In the genomic region with DNA sequence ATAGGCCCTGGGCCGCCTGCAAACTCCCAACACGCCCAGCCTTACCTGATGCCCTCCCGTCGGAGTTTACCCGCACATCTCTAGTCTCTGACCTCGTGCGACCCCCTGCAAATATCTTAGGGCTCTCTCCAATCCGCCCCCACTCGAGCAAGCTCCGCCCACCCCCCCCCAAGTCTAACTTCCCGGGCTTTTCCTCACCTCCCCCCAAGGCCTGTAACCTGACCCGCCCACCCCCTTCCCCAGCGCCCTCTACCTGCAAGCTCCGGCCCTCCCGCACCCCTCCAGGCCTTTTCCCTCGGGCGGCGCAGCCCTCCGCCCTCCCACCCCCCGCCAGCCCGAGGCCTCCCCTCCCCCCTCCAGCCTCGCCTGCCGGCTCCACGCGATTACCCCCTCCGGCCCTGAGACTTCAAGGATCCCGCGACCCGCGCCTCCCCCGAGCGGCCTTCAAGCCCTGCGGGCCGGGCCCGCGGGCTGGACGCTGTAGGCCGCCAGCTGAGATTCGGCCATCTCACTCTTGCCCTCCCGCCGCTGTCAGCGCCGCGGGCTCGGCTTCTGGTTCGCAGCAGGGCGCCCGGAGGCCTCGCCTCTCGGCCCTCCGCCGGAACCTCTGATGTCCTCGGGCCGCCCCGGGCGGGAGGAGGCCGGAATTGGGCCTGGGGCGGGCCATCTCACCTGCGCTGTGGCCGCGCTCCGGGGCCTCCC, we compare ENCODE assay signal across 1 mouse cellular context.
TF ChIP-seq lines count a peak whose summit lies in the region.

No protein-coding gene starts in this region.

TF ChIP-seq in MEL, 35 proteins besides CTCF, POLR2A, EP300 and RAD21:
- no peak for TF ChIP-seq MYC (IDR thresholded peaks at IDR 0.05; ENCODE audit: low read depth, low read length)
- TF ChIP-seq SIN3A (IDR thresholded peaks at IDR 0.05; ENCODE audit: low read length) = no peak
- TF ChIP-seq ZNF384 (IDR thresholded peaks at IDR 0.05; ENCODE audit: low read depth, low read length) = no peak
- TF ChIP-seq ZC3H11A (IDR thresholded peaks at IDR 0.05; ENCODE audit: low read depth, low read length) = no peak
- no peak for TF ChIP-seq SMC3 (IDR thresholded peaks at IDR 0.05; ENCODE audit: low read depth, low read length)
- TF ChIP-seq MEF2A (IDR thresholded peaks at IDR 0.05; ENCODE audit: extremely low read depth, insufficient replicate concordance, low read depth, low read length, poor library complexity, severe bottlenecking) = no peak
- TF ChIP-seq NELFE (IDR thresholded peaks at IDR 0.05; ENCODE audit: low read depth, low read length) = no peak; the same call in 1 of the 2 replicates
- TF ChIP-seq POLR2AphosphoS5 (IDR thresholded peaks at IDR 0.05; ENCODE audit: borderline replicate concordance, low read depth, low read length) = no peak
- TF ChIP-seq POLR2AphosphoS2 (IDR thresholded peaks at IDR 0.05; ENCODE audit: low read length) = no peak
- TF ChIP-seq HCFC1 (IDR thresholded peaks at IDR 0.05; ENCODE audit: low read depth, low read length) = no peak
